Mouse (Mus musculus): ENCODE data around the gene Hpgds. TPM values are rescaled to one million over a fixed set of nuclear protein-coding genes. Genes with fewer than 3 reads are reported as not detected.

The Hpgds gene
- polyA plus RNA-seq (2012; ENCODE audit: insufficient read depth, insufficient read length, low replicate concordance, missing spikeins), result not detected in 2 replicates

DNA sequence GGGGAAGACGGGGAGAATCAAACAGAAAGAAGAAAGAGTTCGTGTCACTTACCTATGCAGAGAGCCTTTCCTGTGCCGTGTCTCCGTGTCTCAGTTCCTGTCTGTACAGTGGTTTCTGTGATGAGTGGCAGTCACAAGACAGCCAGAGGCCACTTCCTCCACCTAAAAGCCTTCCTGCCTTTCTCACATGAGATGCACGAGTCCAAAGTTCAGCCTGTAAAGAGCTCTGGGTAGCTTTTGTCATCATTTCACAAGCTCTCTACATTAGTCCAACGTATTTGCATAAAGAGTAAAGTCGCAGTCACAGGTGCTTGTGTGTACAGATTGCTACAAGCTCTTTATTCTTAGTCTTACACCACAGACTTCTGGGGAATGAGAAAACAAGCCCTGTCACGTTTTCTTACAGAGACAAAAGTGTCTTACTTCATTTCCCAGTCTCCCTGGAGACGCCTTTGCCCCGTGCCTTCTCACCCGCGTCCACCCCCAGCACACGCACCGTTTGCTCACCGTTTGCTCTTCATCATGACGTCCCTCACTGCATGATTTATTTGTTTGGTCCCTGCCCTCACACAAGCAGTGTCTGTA, at the start of gene Hpgds:
TSS of gene Hpgds (minus strand) at position 288 of the 585 bp plus-strand sequence.
- Histone ChIP-seq H3K4me3 (ENCODE audit: insufficient read depth, low read depth, low read length) (no peak within 1 kb of the TSS), H3K4me1 (ENCODE audit: control insufficient read depth, insufficient read depth, low read length) (no peaks in the 10 kb centered on the region), H3K27ac (ENCODE audit: insufficient read depth, low read depth, low read length) (no peak within 1 kb of the TSS)
- no peak for TF ChIP-seq POLR2A (IDR thresholded peaks at IDR 0.05; ENCODE audit: insufficient read depth, low read depth, low read length)
- TF ChIP-seq CTCF (IDR thresholded peaks at IDR 0.05; ENCODE audit: insufficient read depth, low read depth, low read length), result no peak
- 22% methylated on average over 16 of the region's 16 CpGs for WGBS

DNA sequence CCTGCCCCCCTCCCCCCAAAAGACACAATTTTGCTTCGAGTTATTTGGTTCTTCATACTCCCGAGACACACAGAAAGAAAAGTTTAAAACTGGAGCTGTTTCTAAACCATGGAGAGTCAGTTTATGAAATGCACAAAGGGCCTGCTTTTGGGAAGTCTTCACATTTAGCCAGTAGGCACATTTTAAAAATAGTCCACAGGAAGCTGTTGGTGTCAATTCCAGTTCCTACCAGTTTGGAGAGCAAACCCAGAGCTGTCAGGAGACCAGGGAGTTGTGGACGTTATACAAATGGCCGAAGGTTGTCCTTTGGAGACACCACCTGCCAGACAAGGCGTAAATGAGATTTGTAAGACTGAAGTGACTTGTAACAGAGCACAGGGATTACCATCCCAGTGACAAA, 20.3 kb upstream of the Hpgds start:
- Histone ChIP-seq H3K4me3 (ENCODE audit: insufficient read depth, low read depth, low read length) (no peak overlapping the region), H3K27ac (ENCODE audit: insufficient read depth, low read depth, low read length) (no peak overlapping the region), H3K4me1 (ENCODE audit: control insufficient read depth, insufficient read depth, low read length) (0 out of 2 replicates have a peak, but pooled peaks cover 4% of the 10 kb centered on the region)
- 73% methylated on average over 5 of the region's 5 CpGs for WGBS
- TF ChIP-seq POLR2A (IDR thresholded peaks at IDR 0.05; ENCODE audit: insufficient read depth, low read depth, low read length), result no peak
- no peak for TF ChIP-seq CTCF (IDR thresholded peaks at IDR 0.05; ENCODE audit: insufficient read depth, low read depth, low read length)

- Histone ChIP-seq H3K4me3 (ENCODE audit: insufficient read depth, low read depth, low read length) (no peak overlapping the region), H3K4me1 (ENCODE audit: control insufficient read depth, insufficient read depth, low read length) (0 out of 2 replicates have a peak, but pooled peaks cover 4% of the 10 kb centered on the region), H3K27ac (ENCODE audit: insufficient read depth, low read depth, low read length) (no peak overlapping the region)
- TF ChIP-seq POLR2A (IDR thresholded peaks at IDR 0.05; ENCODE audit: insufficient read depth, low read depth, low read length) (no peak), CTCF (IDR thresholded peaks at IDR 0.05; ENCODE audit: insufficient read depth, low read depth, low read length) (no peak)
- WGBS, result 63% methylated on average over 6 of the region's 6 CpGs
Measured at GRCm38 (mm10) chr6:65164137-65164536, 19.4 kb upstream of the Hpgds start.

DNA sequence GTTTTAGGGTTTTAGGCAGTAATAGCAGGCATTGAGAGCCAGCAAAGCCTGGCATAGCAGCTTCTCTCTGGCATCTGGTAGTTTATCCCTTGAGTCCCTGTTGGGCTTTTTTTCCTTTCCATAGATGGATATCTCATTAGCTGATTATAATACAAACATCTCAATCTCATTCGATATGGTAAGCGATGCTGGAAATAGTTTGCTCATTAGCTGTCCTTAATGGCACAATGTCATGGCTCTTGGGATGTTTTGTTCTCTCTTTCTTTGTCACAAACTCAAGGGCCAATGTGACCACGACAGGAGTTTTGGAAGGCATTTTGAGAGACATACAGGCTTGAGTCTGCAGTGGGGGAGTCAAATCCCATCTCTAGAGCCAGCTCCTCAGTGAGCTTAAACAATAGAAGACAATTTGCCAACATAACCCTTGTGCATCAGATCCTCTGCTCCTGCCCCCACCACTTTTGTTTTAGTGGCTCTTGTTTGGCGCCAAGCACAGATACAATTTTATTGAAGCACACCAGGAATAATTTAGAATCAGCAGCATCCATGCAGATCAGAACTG, 14.8 kb upstream of the Hpgds start:
- no peaks in the 10 kb centered on the region for H3K4me1 ChIP-seq (ENCODE audit: control insufficient read depth, insufficient read depth, low read length)
- no peak overlapping the region for H3K27ac ChIP-seq (ENCODE audit: insufficient read depth, low read depth, low read length)
- WGBS, result 47% methylated on average over 4 of the region's 4 CpGs
- H3K4me3 ChIP-seq (ENCODE audit: insufficient read depth, low read depth, low read length), result no peak overlapping the region
- no peak for TF ChIP-seq POLR2A (IDR thresholded peaks at IDR 0.05; ENCODE audit: insufficient read depth, low read depth, low read length)
- TF ChIP-seq CTCF (IDR thresholded peaks at IDR 0.05; ENCODE audit: insufficient read depth, low read depth, low read length), result no peak

DNA sequence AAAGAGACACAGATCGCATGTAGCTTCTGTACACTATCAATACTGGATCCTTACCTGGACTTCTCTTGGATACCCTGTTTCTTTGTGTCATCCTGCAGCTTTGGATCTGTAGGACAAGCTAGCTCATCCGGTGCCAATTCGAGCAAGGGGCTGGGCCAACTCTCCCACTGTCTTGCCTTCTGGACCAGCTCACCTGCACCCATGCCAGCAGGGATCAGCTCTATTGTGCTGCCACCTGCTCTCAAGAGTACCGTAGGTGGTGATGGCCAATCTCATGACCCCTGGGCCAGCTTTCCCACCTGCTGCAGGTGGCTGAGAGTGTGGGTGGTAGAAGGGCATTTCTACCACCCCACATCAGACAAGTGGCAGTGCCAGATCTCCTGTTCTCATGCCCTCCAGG, 12.3 kb upstream of the Hpgds start:
- H3K27ac ChIP-seq (ENCODE audit: insufficient read depth, low read depth, low read length), result no peak overlapping the region
- 97% methylated on average over 4 of the region's 4 CpGs for WGBS
- H3K4me3 ChIP-seq (ENCODE audit: insufficient read depth, low read depth, low read length), result no peak overlapping the region
- TF ChIP-seq CTCF (IDR thresholded peaks at IDR 0.05; ENCODE audit: insufficient read depth, low read depth, low read length) (no peak), POLR2A (IDR thresholded peaks at IDR 0.05; ENCODE audit: insufficient read depth, low read depth, low read length) (no peak)
- no peaks in the 10 kb centered on the region for H3K4me1 ChIP-seq (ENCODE audit: control insufficient read depth, insufficient read depth, low read length)

DNA sequence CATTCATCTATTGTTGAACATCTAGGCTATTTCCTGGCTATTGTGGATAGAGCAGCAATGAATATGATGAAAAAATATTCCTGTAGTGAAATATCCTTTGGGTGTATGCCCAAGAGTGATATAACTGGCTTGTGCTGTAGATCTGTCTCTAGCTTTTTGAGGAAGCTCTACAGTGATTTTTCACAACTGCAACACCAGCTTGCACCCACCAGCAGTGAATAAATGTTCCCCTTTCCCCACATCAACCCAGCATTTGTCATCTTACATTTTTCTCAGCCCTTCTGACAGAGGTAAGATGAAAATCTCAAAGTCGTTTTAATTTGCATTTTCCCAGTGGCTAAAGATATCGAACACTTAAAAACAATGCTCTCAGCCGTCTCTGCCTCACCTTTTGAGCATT, 8.9 kb upstream of the Hpgds start:
- no peaks in the 10 kb centered on the region for H3K4me1 ChIP-seq (ENCODE audit: control insufficient read depth, insufficient read depth, low read length)

GRCm38 (mm10) chr6:65150703-65151102, 6.0 kb upstream of the Hpgds start:
- no peak for TF ChIP-seq POLR2A (IDR thresholded peaks at IDR 0.05; ENCODE audit: insufficient read depth, low read depth, low read length)
- no peak for TF ChIP-seq CTCF (IDR thresholded peaks at IDR 0.05; ENCODE audit: insufficient read depth, low read depth, low read length)
- WGBS, result 26% methylated on average over 22 of the region's 22 CpGs
- no peak overlapping the region for H3K27ac ChIP-seq (ENCODE audit: insufficient read depth, low read depth, low read length)
- H3K4me3 ChIP-seq (ENCODE audit: insufficient read depth, low read depth, low read length), result no peak overlapping the region
- no peaks in the 10 kb centered on the region for H3K4me1 ChIP-seq (ENCODE audit: control insufficient read depth, insufficient read depth, low read length)

More for the DNA sequence above, 8.9 kb upstream of the Hpgds start:
- 68% methylated on average over 3 of the region's 3 CpGs for WGBS
- no peak for TF ChIP-seq POLR2A (IDR thresholded peaks at IDR 0.05; ENCODE audit: insufficient read depth, low read depth, low read length)
- no peak for TF ChIP-seq CTCF (IDR thresholded peaks at IDR 0.05; ENCODE audit: insufficient read depth, low read depth, low read length)
- Histone ChIP-seq H3K4me3 (ENCODE audit: insufficient read depth, low read depth, low read length) (no peak overlapping the region), H3K27ac (ENCODE audit: insufficient read depth, low read depth, low read length) (no peak overlapping the region)

GRCm38 (mm10) chr6:65146363-65146762, 1.7 kb upstream of the Hpgds start:
- TF ChIP-seq CTCF (IDR thresholded peaks at IDR 0.05; ENCODE audit: insufficient read depth, low read depth, low read length), result no peak
- TF ChIP-seq POLR2A (IDR thresholded peaks at IDR 0.05; ENCODE audit: insufficient read depth, low read depth, low read length), result no peak
- 89% methylated on average over 4 of the region's 4 CpGs for WGBS
- Histone ChIP-seq H3K4me1 (ENCODE audit: control insufficient read depth, insufficient read depth, low read length) (no peaks in the 10 kb centered on the region), H3K27ac (ENCODE audit: insufficient read depth, low read depth, low read length) (no peak overlapping the region), H3K4me3 (ENCODE audit: insufficient read depth, low read depth, low read length) (no peak overlapping the region)

DNA sequence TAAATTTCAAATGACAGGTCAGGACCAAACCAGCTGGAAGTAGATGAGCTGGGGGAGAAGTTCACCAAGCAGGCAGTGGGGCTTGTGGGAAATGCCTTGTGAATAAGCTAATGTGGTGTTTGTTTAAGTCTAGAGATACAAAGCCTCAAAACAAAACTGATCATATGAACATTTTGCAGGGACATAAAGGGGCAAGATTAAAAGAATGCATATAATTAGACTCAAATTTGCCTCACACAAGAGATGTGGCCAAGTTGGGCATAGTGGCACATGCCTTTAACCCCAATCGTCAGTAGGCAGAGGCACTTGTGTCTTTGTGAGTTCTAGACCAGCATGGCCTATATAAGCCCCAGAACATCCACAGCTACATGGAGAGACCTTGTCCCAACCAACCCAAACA, 2.4 kb downstream of the Hpgds start:
- H3K27ac ChIP-seq (ENCODE audit: insufficient read depth, low read depth, low read length), result no peak overlapping the region
- TF ChIP-seq CTCF (IDR thresholded peaks at IDR 0.05; ENCODE audit: insufficient read depth, low read depth, low read length) (no peak), POLR2A (IDR thresholded peaks at IDR 0.05; ENCODE audit: insufficient read depth, low read depth, low read length) (no peak)

More for the DNA sequence above, 2.4 kb downstream of the Hpgds start:
- no peaks in the 10 kb centered on the region for H3K4me1 ChIP-seq (ENCODE audit: control insufficient read depth, insufficient read depth, low read length)
- WGBS, result 89% methylated on average over 1 of the region's 1 CpGs
- no peak overlapping the region for H3K4me3 ChIP-seq (ENCODE audit: insufficient read depth, low read depth, low read length)
